Mouse (Mus musculus) kidney, postnatal 0 days (tissue): ENCODE measurements at regions not wholly inside any gene's neighbourhood (a gene's known extent, or its start where the extent isn't known, plus 50 kb on each side); places are given as distances from the start of the nearest gene placed in this dataset.

Experiments
- ATAC-seq: fragments of 200-750 bp; cut with Nextera tagmentation; replicated peaks from 2 replicates; pipeline ENCODE4 v1.8.0; 2017; ENCODE audit warnings: low read depth, moderate number of reproducible peaks, moderate TSS enrichment, moderate library complexity; ENCODE audit not compliant: low FRiP score
- DNase-seq: peaks from one replicate; pipeline ENCODE4 v3.0.0-alpha.2; 2016; ENCODE audit warnings: low spot score
- H3K27ac ChIP-seq: fragments of 300-500 bp; sonication (generic); 2 replicates; pipeline ENCODE4 v1.5.1; 2014; ENCODE audit warnings: mild to moderate bottlenecking
- H3K27me3 ChIP-seq: fragments of 300-500 bp; sonication (generic); 2 replicates; pipeline ENCODE4 v1.6.1; 2014; ENCODE audit warnings: low read length, mixed read lengths; ENCODE audit not compliant: insufficient read depth
- H3K36me3 ChIP-seq: fragments of 300-500 bp; sonication (generic); 2 replicates; pipeline ENCODE4 v1.6.1; 2014; ENCODE audit warnings: low read length, mixed read lengths; ENCODE audit not compliant: insufficient read depth
- H3K4me1 ChIP-seq: fragments of 300-500 bp; sonication (generic); replicated peaks from 2 replicates; pipeline ENCODE4 v1.6.1; 2014; ENCODE audit warnings: antibody characterized with exemption, low read length, mixed read lengths; ENCODE audit not compliant: insufficient read depth
- H3K4me2 ChIP-seq: fragments of 300-500 bp; sonication (generic); 2 replicates; pipeline ENCODE4 v1.6.1; 2014; ENCODE audit warnings: mild to moderate bottlenecking, low read length, moderate library complexity, mixed read lengths
- H3K4me3 ChIP-seq: fragments of 300-500 bp; sonication (generic); replicated peaks from 2 replicates; pipeline ENCODE4 v1.5.1; 2014; ENCODE audit warnings: low read depth, low read length
- H3K9ac ChIP-seq: fragments of 300-500 bp; sonication (generic); 2 replicates; pipeline ENCODE4 v1.6.1; 2014; ENCODE audit warnings: low read depth, low read length
- H3K9me3 ChIP-seq: fragments of 300-500 bp; sonication (generic); replicated peaks from 2 replicates; pipeline ENCODE4 v1.6.1; 2016; ENCODE audit warnings: low read length, inconsistent platforms, mixed read lengths
- CTCF ChIP-seq: IDR thresholded peaks from 2 replicates; pipeline ENCODE4 v1.5.1; 2016; ENCODE audit warnings: antibody characterized with exemption, low read depth, mild to moderate bottlenecking, moderate library complexity
- WGBS: fragments of 180-500 bp; shearing (Covaris S2); extraction: QIAGEN DNeasy Blood & Tissue Kit; methylation state at CpG from one replicate; pipeline ENCODE4 v1.1.7; 2014; 5-methylcytosine and 5-hydroxymethylcytosine counted together

- H3K4me1 ChIP-seq = no peaks in the 10 kb centered on the region
- no peak overlapping the region for H3K9ac ChIP-seq
- H3K4me2 ChIP-seq = no peak overlapping the region
- no peak overlapping the region for H3K4me3 ChIP-seq
- H3K9me3 ChIP-seq = no peaks in the 10 kb centered on the region
- no peaks in the 10 kb centered on the region for H3K27me3 ChIP-seq
- ATAC-seq (no peak), DNase-seq (no peak)
- WGBS = 40% methylated on average over 1 of the region's 1 CpGs
- no peak for TF ChIP-seq CTCF
- no peak overlapping the region for H3K27ac ChIP-seq
- H3K36me3 ChIP-seq = no peaks in the 10 kb centered on the region
Observed at GRCm38 (mm10) chr2:21975547-21975946, 251.8 kb upstream of the Myo3a start.

GRCm38 (mm10) chr2:21976337-21976736 lies 251.0 kb upstream of the Myo3a start:
- no peak overlapping the region for H3K4me3 ChIP-seq
- no peak for ATAC-seq
- no peak for TF ChIP-seq CTCF

GRCm38 (mm10) chr2:21976831-21977230 lies 250.5 kb upstream of the Myo3a start:
- TF ChIP-seq CTCF = no peak
- Histone ChIP-seq H3K9me3 (no peaks in the 10 kb centered on the region), H3K4me2 (no peak overlapping the region), H3K27me3 (no peaks in the 10 kb centered on the region), H3K27ac (no peak overlapping the region), H3K4me1 (no peaks in the 10 kb centered on the region), H3K36me3 (no peaks in the 10 kb centered on the region), H3K9ac (no peak overlapping the region), H3K4me3 (no peak overlapping the region)
- WGBS = 84% methylated on average over 2 of the region's 2 CpGs
- ATAC-seq (no peak), DNase-seq (no peak)

More at GRCm38 (mm10) chr2:21976337-21976736, 251.0 kb upstream of the Myo3a start:
- no peaks in the 10 kb centered on the region for H3K9me3 ChIP-seq
- H3K9ac ChIP-seq = no peak overlapping the region
- H3K27ac ChIP-seq = no peak overlapping the region
- no peak overlapping the region for H3K4me2 ChIP-seq
- no peaks in the 10 kb centered on the region for H3K36me3 ChIP-seq
- no peak for DNase-seq
- H3K4me1 ChIP-seq = no peaks in the 10 kb centered on the region
- no peaks in the 10 kb centered on the region for H3K27me3 ChIP-seq

- ATAC-seq (no peak), DNase-seq (no peak)
- TF ChIP-seq CTCF = no peak
- Histone ChIP-seq H3K9ac (no peak overlapping the region), H3K9me3 (no peaks in the 10 kb centered on the region), H3K4me3 (no peak overlapping the region), H3K27ac (no peak overlapping the region), H3K4me2 (no peak overlapping the region), H3K36me3 (no peaks in the 10 kb centered on the region), H3K4me1 (no peaks in the 10 kb centered on the region), H3K27me3 (no peaks in the 10 kb centered on the region)
- whole genome bisulfite sequencing = 84% methylated on average over 9 of the region's 9 CpGs
Observed at GRCm38 (mm10) chr2:21980177-21980576, 247.1 kb upstream of the Myo3a start.

GRCm38 (mm10) chr2:22024438-22024837 lies 202.9 kb upstream of the Myo3a start:
- H3K36me3 ChIP-seq = no peaks in the 10 kb centered on the region
- no peak overlapping the region for H3K4me2 ChIP-seq
- H3K9me3 ChIP-seq = no peaks in the 10 kb centered on the region
- DNase-seq (no peak), ATAC-seq (no peak)
- no peak for TF ChIP-seq CTCF
- H3K9ac ChIP-seq = no peak overlapping the region
- H3K4me3 ChIP-seq = no peak overlapping the region
- H3K27ac ChIP-seq = no peak overlapping the region
- no peaks in the 10 kb centered on the region for H3K4me1 ChIP-seq
- WGBS = 84% methylated on average over 2 of the region's 2 CpGs
- H3K27me3 ChIP-seq = no peaks in the 10 kb centered on the region

GRCm38 (mm10) chr2:22026794-22027193 lies 200.5 kb upstream of the Myo3a start:
- no peaks in the 10 kb centered on the region for H3K9me3 ChIP-seq
- no peak for TF ChIP-seq CTCF
- no peaks in the 10 kb centered on the region for H3K36me3 ChIP-seq
- no peaks in the 10 kb centered on the region for H3K27me3 ChIP-seq
- H3K4me3 ChIP-seq = no peak overlapping the region
- 82% methylated on average over 1 of the region's 1 CpGs for WGBS
- H3K27ac ChIP-seq = no peak overlapping the region
- DNase-seq (no peak), ATAC-seq (no peak)
- no peak overlapping the region for H3K4me2 ChIP-seq
- H3K4me1 ChIP-seq = no peaks in the 10 kb centered on the region
- no peak overlapping the region for H3K9ac ChIP-seq

GRCm38 (mm10) chr2:22028569-22028968 lies 198.7 kb upstream of the Myo3a start:
- no peaks in the 10 kb centered on the region for H3K9me3 ChIP-seq
- no peaks in the 10 kb centered on the region for H3K36me3 ChIP-seq
- no peak overlapping the region for H3K27ac ChIP-seq
- peak; percentile 18; the same call in 1 of the 2 replicates for TF ChIP-seq CTCF
- no peak overlapping the region for H3K4me3 ChIP-seq
- H3K4me1 ChIP-seq = no peaks in the 10 kb centered on the region
- WGBS = 54% methylated on average over 1 of the region's 1 CpGs
- no peak overlapping the region for H3K4me2 ChIP-seq
- ATAC-seq (no peak), DNase-seq (no peak)
- H3K27me3 ChIP-seq = no peaks in the 10 kb centered on the region
- H3K9ac ChIP-seq = no peak overlapping the region
